ENCODE assay signal across 15 mouse cellular contexts in the genomic region with DNA sequence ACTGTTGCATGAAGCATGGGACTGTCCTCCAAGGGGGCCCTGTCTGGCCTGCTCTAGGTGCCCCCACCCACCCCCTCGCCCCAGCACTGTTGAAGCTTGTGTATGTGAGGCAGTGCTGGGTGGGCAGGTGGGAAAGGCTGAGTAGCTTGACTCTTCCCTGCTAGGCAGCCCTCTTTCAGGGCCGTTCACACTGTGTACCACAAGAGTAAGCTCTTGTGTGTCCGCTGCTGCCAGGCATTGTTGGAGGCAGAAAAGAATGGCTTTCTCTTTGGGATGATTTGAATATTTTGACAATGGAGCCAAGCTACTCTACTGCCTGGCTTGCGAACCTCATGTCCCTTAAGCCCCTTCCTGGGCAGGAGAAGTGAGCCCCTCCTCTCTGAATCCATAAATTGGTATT. TPM values are rescaled to one million over a fixed set of nuclear protein-coding genes. Genes with fewer than 3 reads are reported as not detected.
DNase-seq lines count a peak whose midpoint lies in the region; ATAC-seq lines count a peak whose summit lies in the region.
"Had no signal": no experiment of that assay in that cellular context is flagged by ENCODE, and none has a peak within 500 bp of the region (broad histone marks: within the 10 kb centered on the region; RNA-seq: fewer than 3 reads in every experiment).

No protein-coding gene starts in this region.

- H3K4me3 ChIP-seq in liver, embryonic 11.5 days (ENCODE audit: low read depth, low read length): no peak overlapping the region
- no peak overlapping the region for H3K4me3 ChIP-seq in liver, embryonic 12.5 days
- H3K4me3 ChIP-seq in forebrain, embryonic 13.5 days: no peak overlapping the region
- H3K4me3 ChIP-seq in midbrain, embryonic 10.5 days: peak overlapping the region; percentile 35; the same call in 1 of the 2 replicates
- H3K4me3 ChIP-seq: embryonic facial prominence, embryonic 12.5 days; heart, embryonic 12.5 days; left cerebral cortex, adult 2 months; liver, embryonic 13.5 days had no signal

- no peak for ATAC-seq in liver, embryonic 11.5 days (replicated peaks; ENCODE audit: low FRiP score)
- no peak for ATAC-seq in liver, embryonic 12.5 days
- ATAC-seq in forebrain, embryonic 13.5 days: peak; percentile 63

- no peak overlapping the region for H3K4me2 ChIP-seq in liver, embryonic 11.5 days
- H3K4me2 ChIP-seq in liver, embryonic 12.5 days: no peak overlapping the region
- peak overlapping the region; percentile 10; the same call in 1 of the 2 replicates for H3K4me2 ChIP-seq in forebrain, embryonic 13.5 days
- H3K4me2 ChIP-seq: embryonic facial prominence, embryonic 12.5 days; heart, embryonic 12.5 days; liver, embryonic 13.5 days had no signal

- no peaks in the 10 kb centered on the region for H3K36me3 ChIP-seq in liver, embryonic 11.5 days (ENCODE audit: control insufficient read depth, insufficient read depth, low read length)
- H3K36me3 ChIP-seq in liver, embryonic 12.5 days: no peaks in the 10 kb centered on the region
- peaks cover 12% of the 10 kb centered on the region for H3K36me3 ChIP-seq in forebrain, embryonic 13.5 days (ENCODE audit: poor library complexity, severe bottlenecking)
- peaks cover 13% of the 10 kb centered on the region for H3K36me3 ChIP-seq in midbrain, embryonic 10.5 days
- H3K36me3 ChIP-seq: embryonic facial prominence, embryonic 12.5 days; liver, embryonic 13.5 days had no signal

- 79% methylated on average over 4 of the region's 4 CpGs for WGBS in liver, embryonic 11.5 days
- WGBS in liver, embryonic 12.5 days (ENCODE audit: insufficient replicate concordance): 58% methylated on average over 4 of the region's 4 CpGs
- 8% methylated on average over 4 of the region's 4 CpGs for WGBS in forebrain, embryonic 13.5 days
- WGBS in midbrain, embryonic 10.5 days: 18% methylated on average over 4 of the region's 4 CpGs

- no peak overlapping the region for H3K27ac ChIP-seq in liver, embryonic 11.5 days (ENCODE audit: low read depth, low read length)
- H3K27ac ChIP-seq in liver, embryonic 12.5 days: no peak overlapping the region
- peak overlapping the region; percentile 62 for H3K27ac ChIP-seq in forebrain, embryonic 13.5 days
- peak overlapping the region; percentile 90 for H3K27ac ChIP-seq in midbrain, embryonic 10.5 days (replicated peaks)
- H3K27ac ChIP-seq: embryonic facial prominence, embryonic 12.5 days; left cerebral cortex, adult 2 months; liver, embryonic 13.5 days had no signal

- intact Hi-C loops in gastrocnemius, postnatal 14 days (cut with DNase I; ENCODE audit: low total_unique reads): no loop called here

- H3K9ac ChIP-seq in liver, embryonic 11.5 days (ENCODE audit: low read depth, low read length): no peak overlapping the region
- no peak overlapping the region for H3K9ac ChIP-seq in liver, embryonic 12.5 days
- H3K9ac ChIP-seq in forebrain, embryonic 13.5 days: no peak overlapping the region
- H3K9ac ChIP-seq: embryonic facial prominence, embryonic 12.5 days; heart, embryonic 12.5 days; liver, embryonic 13.5 days had no signal

- H3K9me3 ChIP-seq in liver, embryonic 11.5 days (ENCODE audit: control insufficient read depth, low read length): no peaks in the 10 kb centered on the region
- no peaks in the 10 kb centered on the region for H3K9me3 ChIP-seq in liver, embryonic 12.5 days (replicated peaks)
- H3K9me3 ChIP-seq in forebrain, embryonic 13.5 days (replicated peaks): no peaks in the 10 kb centered on the region
- no peaks in the 10 kb centered on the region for H3K9me3 ChIP-seq in midbrain, embryonic 10.5 days (replicated peaks)
- H3K9me3 ChIP-seq: embryonic facial prominence, embryonic 12.5 days; heart, embryonic 12.5 days; liver, embryonic 13.5 days had no signal

- H3K4me1 ChIP-seq in liver, embryonic 11.5 days (replicated peaks; ENCODE audit: control insufficient read depth, insufficient read depth, low read length): peaks cover 2% of the 10 kb centered on the region; the same call in 1 of the 2 replicates
- H3K4me1 ChIP-seq in liver, embryonic 12.5 days: peaks cover 3% of the 10 kb centered on the region; the same call in 1 of the 2 replicates
- peaks cover 83% of the 10 kb centered on the region for H3K4me1 ChIP-seq in forebrain, embryonic 13.5 days
- peaks cover 96% of the 10 kb centered on the region for H3K4me1 ChIP-seq in midbrain, embryonic 10.5 days
- H3K4me1 ChIP-seq: liver, embryonic 13.5 days had no signal

- peak; percentile 29 for DNase-seq in liver, embryonic 11.5 days (ENCODE audit: low spot score)
- DNase-seq in midbrain, embryonic 10.5 days (ENCODE audit: low spot score): peak; percentile 71
- DNase-seq in retina, embryonic 14.5 days (ENCODE audit: low spot score): peak; percentile 36
- no peak for DNase-seq in gastrocnemius, postnatal 14 days
- DNase-seq in ovary, adult 18-20 months (ENCODE audit: low spot score): no peak
- DNase-seq in urinary bladder, adult 2 months (ENCODE audit: low spot score): no peak
- DNase-seq: adrenal gland, adult 2 months; kidney, adult 11 months; liver, embryonic 13.5 days; lung, postnatal 36 days had no signal

- no peaks in the 10 kb centered on the region for H3K27me3 ChIP-seq in liver, embryonic 11.5 days (replicated peaks; ENCODE audit: control insufficient read depth, insufficient read depth, low read length)
- H3K27me3 ChIP-seq in liver, embryonic 12.5 days (replicated peaks): no peaks in the 10 kb centered on the region
- no peaks in the 10 kb centered on the region for H3K27me3 ChIP-seq in forebrain, embryonic 13.5 days
- no peaks in the 10 kb centered on the region for H3K27me3 ChIP-seq in midbrain, embryonic 10.5 days (ENCODE audit: low read depth, poor library complexity, severe bottlenecking)
- H3K27me3 ChIP-seq: embryonic facial prominence, embryonic 12.5 days; heart, embryonic 12.5 days; liver, embryonic 13.5 days had no signal

RNA-seq across cellular contexts. Expression of gene Plagl1, which starts 54.7 kb away (rescaled TPM):
- 163 and 165 TPM in 2 replicates for polyA plus RNA-seq in liver, embryonic 11.5 days (2014; fragmentation: Nextera tagmentation; extraction: Ambion mirVana)
- polyA plus RNA-seq in liver, embryonic 12.5 days (2016; fragmentation: Nextera tagmentation; extraction: Ambion mirVana): 55.7 and 63.5 TPM in 2 replicates
- polyA plus RNA-seq in forebrain, embryonic 13.5 days (2015; fragmentation: Nextera tagmentation; extraction: Ambion mirVana): 58.0 and 67.0 TPM in 2 replicates
- polyA plus RNA-seq in midbrain, embryonic 10.5 days (2016; fragmentation: Nextera tagmentation; extraction: Ambion mirVana): 65.6 and 82.0 TPM in 2 replicates
- 10 to 100 TPM; 32.3 to 38.6 TPM for total RNA-seq in gastrocnemius, postnatal 14 days (2021)
- polyA plus RNA-seq in urinary bladder, adult 2 months (2012; rRNA removed): 29.8 and 31.3 TPM in 2 replicates

Comparison
In these comparisons a context has a peak if more than half of its experiments do, and no peak if none do; other contexts are left out.
1. DNase-seq: peak in liver, embryonic 11.5 days (single experiment), midbrain, embryonic 10.5 days (single experiment) and retina, embryonic 14.5 days (single experiment); none in gastrocnemius, postnatal 14 days (single experiment), ovary, adult 18-20 months (single experiment) and urinary bladder, adult 2 months (single experiment).
2. H3K27ac ChIP-seq: peak in forebrain, embryonic 13.5 days (single experiment) and midbrain, embryonic 10.5 days (single experiment); none in liver, embryonic 11.5 days (single experiment) and liver, embryonic 12.5 days (single experiment).